Mouse (Mus musculus) lung, postnatal 0 days (tissue): ENCODE results near the gene Pacrg.

ENCODE experiments used
- CTCF ChIP-seq: IDR thresholded peaks from 2 replicates; pipeline ENCODE4 v1.5.1; 2016; ENCODE audit warnings: antibody characterized with exemption, mild to moderate bottlenecking
- EP300 ChIP-seq: IDR thresholded peaks from 2 replicates; pipeline ENCODE4 v1.6.1; 2016; ENCODE audit warnings: antibody characterized with exemption, mild to moderate bottlenecking, control low read depth

DNA sequence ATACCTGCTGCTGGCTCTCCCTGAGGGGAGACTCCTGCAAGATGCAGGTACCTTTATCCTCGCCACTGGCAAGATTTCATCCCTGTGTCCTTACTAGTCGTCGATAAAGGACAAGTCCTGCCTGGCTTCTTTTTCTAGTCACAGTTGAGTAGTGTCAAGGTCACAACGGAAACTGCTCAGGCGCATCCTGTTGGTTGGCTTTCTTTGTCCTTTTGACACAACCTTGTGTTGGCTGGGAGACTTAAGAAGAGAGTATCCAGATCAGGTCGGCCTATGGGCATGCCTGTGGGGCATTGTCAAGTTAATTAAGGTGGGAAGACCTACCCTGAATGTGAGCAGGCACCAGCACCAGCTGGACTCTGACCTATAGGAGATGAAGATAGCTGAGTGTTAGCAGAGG is 483.8 kb downstream of the Pacrg start:
- TF ChIP-seq EP300: no peak
- no peak for TF ChIP-seq CTCF
